12 mouse cellular contexts compared by ENCODE assay signal in the genomic region with DNA sequence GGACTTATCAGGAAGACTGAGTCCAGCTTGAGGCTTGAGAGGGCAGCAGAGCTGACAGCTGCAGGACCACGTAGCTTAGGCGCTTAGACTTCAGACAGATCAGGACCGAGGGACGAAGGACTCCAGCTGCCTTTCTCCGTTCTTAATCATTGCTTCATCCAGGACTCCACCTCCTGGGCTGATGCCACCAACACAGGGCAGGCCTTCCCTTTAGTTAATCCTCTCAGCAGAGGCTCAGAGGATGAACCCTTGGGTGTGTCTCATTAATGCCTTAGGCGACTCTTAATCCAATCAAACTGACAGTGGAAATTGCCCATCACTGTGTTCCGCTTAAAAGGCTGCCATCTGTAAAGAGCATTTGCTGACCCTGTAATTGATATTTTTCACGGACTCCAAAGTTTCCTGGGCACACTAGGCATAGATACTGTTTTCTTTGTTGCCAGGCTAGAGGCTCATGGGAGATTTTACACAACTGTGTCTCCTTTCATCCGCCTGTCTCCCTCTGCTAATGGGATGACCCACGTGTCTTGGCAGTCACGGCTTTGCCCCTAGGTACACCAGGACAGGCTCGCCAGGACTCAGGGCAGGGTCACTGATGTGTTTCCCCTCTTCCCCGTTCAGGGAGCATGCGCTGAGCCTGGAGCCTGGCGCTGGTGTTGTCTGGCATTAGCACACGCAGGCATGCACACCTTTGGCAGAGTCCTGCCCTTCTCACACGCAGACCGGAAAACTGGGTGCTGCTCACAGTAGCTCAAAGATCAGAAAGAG. TPM values are rescaled to one million over a fixed set of nuclear protein-coding genes. Genes with fewer than 3 reads are reported as not detected.
DNase-seq lines count a peak whose midpoint lies in the region; ATAC-seq and TF ChIP-seq lines count a peak whose summit lies in the region.
"Had no signal": no experiment of that assay in that cellular context is flagged by ENCODE, and none has a peak within 500 bp of the region (broad histone marks: within the 10 kb centered on the region; RNA-seq: fewer than 3 reads in every experiment).

No protein-coding gene starts in this region.

- H3K9me3 ChIP-seq in hindbrain, postnatal 0 days (ENCODE audit: low read length): no peaks in the 10 kb centered on the region
- no peaks in the 10 kb centered on the region for H3K9me3 ChIP-seq in hindbrain, embryonic 11.5 days (ENCODE audit: control insufficient read depth, low read length)
- H3K9me3 ChIP-seq: heart, embryonic 13.5 days had no signal

- H3K27ac ChIP-seq in hindbrain, postnatal 0 days: no peak overlapping the region
- no peak overlapping the region for H3K27ac ChIP-seq in hindbrain, embryonic 11.5 days (ENCODE audit: low read depth, low read length)
- H3K27ac ChIP-seq: heart, embryonic 13.5 days had no signal

- WGBS in hindbrain, postnatal 0 days: 70% methylated on average over 18 of the region's 18 CpGs
- WGBS in hindbrain, embryonic 11.5 days: 89% methylated on average over 18 of the region's 18 CpGs

- H3K4me2 ChIP-seq in hindbrain, postnatal 0 days (ENCODE audit: low read depth, low read length): no peak overlapping the region
- H3K4me2 ChIP-seq in hindbrain, embryonic 11.5 days (replicated peaks; ENCODE audit: low read depth, low read length): no peak overlapping the region
- H3K4me2 ChIP-seq: heart, embryonic 13.5 days; liver, embryonic 11.5 days had no signal

- peaks cover 57% of the 10 kb centered on the region for H3K36me3 ChIP-seq in hindbrain, postnatal 0 days (ENCODE audit: insufficient read depth, low read length)
- H3K36me3 ChIP-seq in hindbrain, embryonic 11.5 days (ENCODE audit: control insufficient read depth, insufficient read depth, low read length): peaks cover 12% of the 10 kb centered on the region

- no peaks in the 10 kb centered on the region for H3K27me3 ChIP-seq in hindbrain, postnatal 0 days (ENCODE audit: insufficient read depth, low read length)
- H3K27me3 ChIP-seq in hindbrain, embryonic 11.5 days (ENCODE audit: control insufficient read depth, insufficient read depth, low read length): no peaks in the 10 kb centered on the region
- H3K27me3 ChIP-seq: heart, embryonic 13.5 days had no signal

- no peaks in the 10 kb centered on the region for H3K4me1 ChIP-seq in hindbrain, postnatal 0 days (ENCODE audit: insufficient read depth, low read length)
- no peaks in the 10 kb centered on the region for H3K4me1 ChIP-seq in hindbrain, embryonic 11.5 days (replicated peaks; ENCODE audit: control insufficient read depth, insufficient read depth, low read length)

- ATAC-seq in hindbrain, postnatal 0 days: 0 out of 2 replicates have a peak, but pooled peaks have one; percentile 35
- no peak for ATAC-seq in hindbrain, embryonic 11.5 days (ENCODE audit: low FRiP score)
- no peak for ATAC-seq in CD4-positive, CD25-positive, alpha-beta regulatory T cell, adult 4 months

- peak; percentile 55 for DNase-seq in hindbrain, postnatal 0 days (ENCODE audit: low spot score)
- no peak for DNase-seq in hindbrain, embryonic 11.5 days (ENCODE audit: low spot score)
- DNase-seq in Muller cell, postnatal 12 days (ENCODE audit: inconsistent ontology term): peak; percentile 21
- peak; percentile 35 for DNase-seq in gastrocnemius, postnatal 10 days
- DNase-seq in lung, postnatal 14 days: peak; percentile 56
- DNase-seq in cerebellum, adult 8-10 months: no peak
- no peak for DNase-seq in cerebellum, postnatal 4 days (ENCODE audit: low spot score in 2 of 2)
- DNase-seq: cerebellum, adult 18-20 months; kidney, postnatal 14 days had no signal

- no peak overlapping the region for H3K4me3 ChIP-seq in hindbrain, postnatal 0 days (ENCODE audit: low read length)
- H3K4me3 ChIP-seq in hindbrain, embryonic 11.5 days (ENCODE audit: low read depth, low read length): no peak overlapping the region
- H3K4me3 ChIP-seq: heart, embryonic 13.5 days had no signal

- no peak for TF ChIP-seq CTCF in hindbrain, postnatal 0 days (IDR thresholded peaks at IDR 0.05; ENCODE audit: low read depth)

- no peak overlapping the region for H3K9ac ChIP-seq in hindbrain, postnatal 0 days (replicated peaks; ENCODE audit: low read length)
- no peak overlapping the region for H3K9ac ChIP-seq in hindbrain, embryonic 11.5 days (ENCODE audit: low read depth, low read length)
- H3K9ac ChIP-seq: heart, embryonic 13.5 days had no signal

RNA-seq across cellular contexts. Expression of a gene that starts 44.2 kb away (rescaled TPM):
- 258 and 262 TPM in 2 replicates for total RNA-seq in hindbrain, postnatal 0 days (2014; rRNA removed)
- polyA plus RNA-seq in hindbrain, postnatal 0 days (2015; fragmentation: Nextera tagmentation; extraction: Ambion mirVana): 50.6 and 57.6 TPM in 2 replicates
- polyA plus RNA-seq in hindbrain, embryonic 11.5 days (2014; fragmentation: Nextera tagmentation; extraction: Ambion mirVana): 81.7 and 93.0 TPM in 2 replicates
- total RNA-seq in gastrocnemius, postnatal 10 days (2021): 10 to 100 TPM; 76.8 to 92.3 TPM
- polyA plus RNA-seq in CD4-positive, CD25-positive, alpha-beta regulatory T cell, adult 4 months (2017; shearing (Covaris generic)): 10 to 100 TPM; 39.7 to 41.0 TPM

Comparison
In these comparisons a context has a peak if more than half of its experiments do, and no peak if none do; other contexts are left out.
1. DNase-seq: peak in hindbrain, postnatal 0 days (single experiment), Muller cell, postnatal 12 days (single experiment), gastrocnemius, postnatal 10 days (single experiment) and lung, postnatal 14 days (single experiment); none in hindbrain, embryonic 11.5 days (single experiment), cerebellum, adult 8-10 months (single experiment) and cerebellum, postnatal 4 days (0 of 2).